Mouse (Mus musculus): Measurements from ENCODE around the gene Tmod2. TPM values are rescaled to one million over a fixed set of nuclear protein-coding genes. Genes with fewer than 3 reads are reported as not detected.

Tmod2 gene
- polyA plus RNA-seq, 1 experiment from 2014 or later, result 10.0 TPM

DNA sequence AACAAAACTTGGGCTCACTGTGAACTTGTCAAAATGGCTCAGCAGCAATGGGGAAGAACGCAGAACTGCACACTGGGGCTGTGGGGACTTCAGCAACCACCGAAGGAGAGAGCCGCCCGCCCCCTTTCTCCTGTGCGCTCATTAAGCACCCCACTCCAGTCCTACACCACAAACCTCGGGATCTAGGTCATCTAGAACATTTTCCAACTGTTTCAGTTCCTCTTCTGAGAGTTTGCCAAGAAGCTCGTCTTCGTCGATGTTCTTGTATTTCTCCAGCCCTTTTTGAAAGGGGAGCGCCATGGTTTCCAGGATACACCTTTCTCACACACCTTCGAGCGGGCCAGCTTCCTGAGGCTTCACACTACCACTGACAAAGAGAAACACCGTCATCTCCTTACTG is 14.1 kb downstream of the Tmod2 start:
- Histone ChIP-seq H3K4me1 (replicated peaks; ENCODE audit: control insufficient read depth, insufficient read depth, low read length) (no peaks in the 10 kb centered on the region), H3K27me3 (replicated peaks; ENCODE audit: control insufficient read depth, insufficient read depth, low read length) (no peaks in the 10 kb centered on the region), H3K9ac (ENCODE audit: low read depth, low read length) (no peak overlapping the region), H3K36me3 (ENCODE audit: control insufficient read depth, insufficient read depth) (no peaks in the 10 kb centered on the region), H3K4me2 (replicated peaks; ENCODE audit: low read depth) (no peak overlapping the region), H3K4me3 (ENCODE audit: low read depth, low read length) (no peak overlapping the region), H3K27ac (ENCODE audit: low read depth, low read length) (no peak overlapping the region), H3K9me3 (ENCODE audit: control insufficient read depth) (no peaks in the 10 kb centered on the region)
- no peak for TF ChIP-seq CTCF (IDR thresholded peaks at IDR 0.05; ENCODE audit: low read depth)
- no peak for ATAC-seq
- WGBS, result 85% methylated on average over 13 of the region's 13 CpGs

DNA sequence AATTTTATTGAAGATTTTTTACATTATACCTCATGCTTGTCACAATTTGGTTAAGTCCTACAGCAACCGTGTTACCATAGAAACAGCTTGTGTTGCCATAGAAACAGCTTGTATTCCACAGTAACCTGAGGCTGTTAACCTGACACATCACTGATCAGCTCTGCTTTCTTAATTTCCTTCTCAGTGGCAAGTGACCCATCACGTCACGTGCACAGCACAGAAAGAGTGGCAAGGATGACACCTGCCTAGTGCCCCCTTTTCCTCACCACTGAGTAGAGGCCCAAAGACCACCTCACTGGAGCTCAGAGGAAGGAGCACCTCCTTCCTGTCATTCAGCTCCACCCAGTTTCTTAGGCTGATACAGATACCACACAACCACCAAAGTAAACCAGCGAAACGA is 17.6 kb downstream of the Tmod2 start:
- whole genome bisulfite sequencing, result 88% methylated on average over 5 of the region's 5 CpGs
- no peaks in the 10 kb centered on the region for H3K36me3 ChIP-seq (ENCODE audit: control insufficient read depth, insufficient read depth)
- no peak overlapping the region for H3K4me3 ChIP-seq (ENCODE audit: low read depth, low read length)
- H3K4me1 ChIP-seq (replicated peaks; ENCODE audit: control insufficient read depth, insufficient read depth, low read length), result no peaks in the 10 kb centered on the region
- no peak overlapping the region for H3K9ac ChIP-seq (ENCODE audit: low read depth, low read length)
- H3K27me3 ChIP-seq (replicated peaks; ENCODE audit: control insufficient read depth, insufficient read depth, low read length), result no peaks in the 10 kb centered on the region
- no peak overlapping the region for H3K27ac ChIP-seq (ENCODE audit: low read depth, low read length)
- no peak for ATAC-seq
- no peak overlapping the region for H3K4me2 ChIP-seq (replicated peaks; ENCODE audit: low read depth)
- no peak for TF ChIP-seq CTCF (IDR thresholded peaks at IDR 0.05; ENCODE audit: low read depth)
- no peaks in the 10 kb centered on the region for H3K9me3 ChIP-seq (ENCODE audit: control insufficient read depth)

DNA sequence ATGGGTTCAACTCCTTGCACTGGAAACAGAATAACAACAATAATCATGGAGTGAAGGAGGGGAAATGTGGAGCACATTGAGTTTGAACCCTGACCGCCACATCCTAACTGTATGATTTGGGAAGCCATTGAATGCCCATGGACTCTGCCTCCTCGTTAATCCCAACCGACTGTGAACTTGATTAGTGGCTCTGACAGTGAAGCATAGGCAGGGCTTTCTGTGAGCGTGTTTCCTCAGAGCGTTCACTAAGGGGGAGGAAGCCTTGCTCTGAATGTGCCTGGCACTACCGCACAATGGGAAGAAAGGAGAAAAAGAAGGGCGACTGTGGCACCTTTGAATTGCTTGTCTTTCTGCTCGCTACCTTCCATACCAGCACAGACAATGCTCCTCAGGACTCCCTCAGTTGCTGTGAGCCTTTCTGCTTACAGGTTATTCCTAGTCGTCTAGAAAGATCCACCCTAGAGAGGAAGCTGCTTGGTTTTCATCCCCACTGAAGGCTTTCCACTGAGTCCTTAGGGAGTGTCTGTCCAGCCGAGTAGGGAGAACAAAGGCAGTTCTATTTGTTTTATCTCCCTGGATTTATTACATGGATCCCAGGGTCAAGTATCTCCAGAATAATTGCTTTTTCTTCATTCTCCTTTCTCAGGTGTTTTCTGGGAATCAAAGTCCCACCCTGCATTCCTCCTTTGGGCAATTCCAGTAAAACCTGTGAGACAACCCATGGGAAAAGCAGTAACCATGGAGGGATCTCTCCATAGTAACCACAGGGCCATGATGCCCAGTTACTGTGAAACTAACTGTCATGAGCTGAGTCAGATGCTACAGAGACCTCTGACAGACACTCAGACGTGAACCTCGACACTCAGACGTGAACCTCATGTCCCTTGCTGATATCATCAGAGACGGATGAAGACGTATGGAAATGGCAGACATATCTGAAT is 21.0 kb downstream of the Tmod2 start:
- H3K4me2 ChIP-seq (replicated peaks; ENCODE audit: low read depth), result no peak overlapping the region
- H3K9ac ChIP-seq (ENCODE audit: low read depth, low read length), result no peak overlapping the region
- H3K9me3 ChIP-seq (ENCODE audit: control insufficient read depth), result no peaks in the 10 kb centered on the region
- WGBS, result 53% methylated on average over 15 of the region's 15 CpGs
- no peak overlapping the region for H3K27ac ChIP-seq (ENCODE audit: low read depth, low read length)
- ATAC-seq, result peak; percentile 79
- TF ChIP-seq CTCF (IDR thresholded peaks at IDR 0.05; ENCODE audit: low read depth), result no peak
- H3K27me3 ChIP-seq (replicated peaks; ENCODE audit: control insufficient read depth, insufficient read depth, low read length), result no peaks in the 10 kb centered on the region
- H3K36me3 ChIP-seq (ENCODE audit: control insufficient read depth, insufficient read depth), result no peaks in the 10 kb centered on the region
- no peak overlapping the region for H3K4me3 ChIP-seq (ENCODE audit: low read depth, low read length)
- H3K4me1 ChIP-seq (replicated peaks; ENCODE audit: control insufficient read depth, insufficient read depth, low read length), result no peaks in the 10 kb centered on the region

DNA sequence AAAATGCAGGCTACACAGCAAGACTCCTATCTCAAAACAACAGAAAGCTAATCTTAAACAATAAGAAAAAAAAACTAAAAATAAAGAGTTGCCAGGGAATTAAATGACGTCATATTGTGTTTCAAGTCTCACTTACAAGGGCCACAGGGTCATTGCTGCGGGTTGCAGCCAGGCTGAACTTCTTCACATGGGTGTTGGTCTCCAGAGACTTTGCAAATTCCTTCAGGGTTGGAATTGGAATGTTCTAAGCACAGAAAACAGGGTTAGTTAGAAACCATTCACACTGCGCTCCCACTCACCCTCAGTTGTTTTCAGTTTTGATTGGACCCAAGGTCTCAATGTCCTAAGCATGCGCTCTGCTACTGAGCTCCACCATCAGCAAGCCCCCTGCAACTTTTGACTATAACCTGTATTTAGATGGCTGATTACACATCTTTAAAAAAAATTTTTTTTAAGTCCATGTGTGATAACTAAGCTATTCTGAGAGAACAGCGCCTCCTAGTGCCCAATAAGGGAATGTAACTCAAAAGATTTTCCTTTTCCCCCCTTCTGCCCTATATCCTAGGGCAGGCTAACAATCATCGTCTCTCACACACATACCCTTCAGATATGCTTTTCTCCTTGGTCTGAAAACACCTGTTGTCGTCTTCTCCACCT is 29.3 kb downstream of the Tmod2 start:
- H3K36me3 ChIP-seq (ENCODE audit: control insufficient read depth, insufficient read depth), result no peaks in the 10 kb centered on the region
- H3K27me3 ChIP-seq (replicated peaks; ENCODE audit: control insufficient read depth, insufficient read depth, low read length), result no peaks in the 10 kb centered on the region
- no peak overlapping the region for H3K9ac ChIP-seq (ENCODE audit: low read depth, low read length)
- H3K27ac ChIP-seq (ENCODE audit: low read depth, low read length), result no peak overlapping the region
- TF ChIP-seq CTCF (IDR thresholded peaks at IDR 0.05; ENCODE audit: low read depth), result peak; percentile 78
- 53% methylated on average over 7 of the region's 7 CpGs for WGBS
- no peak overlapping the region for H3K4me2 ChIP-seq (replicated peaks; ENCODE audit: low read depth)
- 0 out of 2 replicates have a peak, but pooled peaks have one; percentile 13 for ATAC-seq
- H3K4me1 ChIP-seq (replicated peaks; ENCODE audit: control insufficient read depth, insufficient read depth, low read length), result no peaks in the 10 kb centered on the region
- H3K4me3 ChIP-seq (ENCODE audit: low read depth, low read length), result no peak overlapping the region
- H3K9me3 ChIP-seq (ENCODE audit: control insufficient read depth), result no peaks in the 10 kb centered on the region

DNA sequence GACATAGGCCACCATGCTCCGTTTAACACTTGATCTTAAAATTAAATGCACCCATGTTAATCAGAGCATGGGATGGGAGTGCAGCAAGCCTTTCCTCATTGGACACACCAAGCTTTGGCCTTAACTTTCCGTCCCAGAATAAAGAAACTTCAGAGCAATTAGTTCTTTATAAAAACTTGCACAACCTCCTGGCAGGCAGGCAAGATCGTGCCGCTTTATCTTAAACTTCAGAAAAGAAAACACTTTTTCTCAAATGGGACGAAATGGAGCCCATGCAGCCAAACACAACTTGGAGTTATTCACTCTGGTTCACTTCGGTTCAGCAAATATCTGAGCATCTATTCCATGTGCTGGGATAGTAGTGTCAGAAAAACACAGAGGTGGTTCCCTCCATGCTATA is 31.8 kb downstream of the Tmod2 start:
- Histone ChIP-seq H3K4me2 (replicated peaks; ENCODE audit: low read depth) (no peak overlapping the region), H3K9me3 (ENCODE audit: control insufficient read depth) (no peaks in the 10 kb centered on the region), H3K27ac (ENCODE audit: low read depth, low read length) (no peak overlapping the region), H3K9ac (ENCODE audit: low read depth, low read length) (no peak overlapping the region), H3K27me3 (replicated peaks; ENCODE audit: control insufficient read depth, insufficient read depth, low read length) (no peaks in the 10 kb centered on the region), H3K4me3 (ENCODE audit: low read depth, low read length) (no peak overlapping the region), H3K4me1 (replicated peaks; ENCODE audit: control insufficient read depth, insufficient read depth, low read length) (no peaks in the 10 kb centered on the region), H3K36me3 (ENCODE audit: control insufficient read depth, insufficient read depth) (no peaks in the 10 kb centered on the region)
- no peak for ATAC-seq
- WGBS, result 89% methylated on average over 6 of the region's 6 CpGs
- TF ChIP-seq CTCF (IDR thresholded peaks at IDR 0.05; ENCODE audit: low read depth), result no peak
